Mouse (Mus musculus) liver, embryonic 13.5 days (tissue): ENCODE results near the gene Adprhl2. TPM values are rescaled to one million over a fixed set of nuclear protein-coding genes. Genes with fewer than 3 reads are reported as not detected.

Experiments used
- polyA plus RNA-seq: library from polyadenylated mRNA; unstranded; fragments of >200 nt; fragmentation: Nextera tagmentation; extraction: Ambion mirVana; gene quantifications from 2 replicates; pipeline ENCODE4 v1.2.1, GENCODE M21; 2015

Adprhl2 gene
- polyA plus RNA-seq, 1 experiment from 2014 or later = 30.9 TPM

Other genes with a start within 250 kb of the Adprhl2 start
- gene Lsm10, start 225.1 kb downstream of the Adprhl2 start, polyA plus RNA-seq = 31.1 and 31.3 TPM in 2 replicates
- gene Stk40, start 217.7 kb downstream of the Adprhl2 start, polyA plus RNA-seq = 13.9 and 15.9 TPM in 2 replicates
- gene Eva1b, start 174.0 kb downstream of the Adprhl2 start, polyA plus RNA-seq = 11.8 and 13.3 TPM in 2 replicates
- 0.82 and 1.3 TPM in 2 replicates for gene Sh3d21, start 158.2 kb downstream of the Adprhl2 start, polyA plus RNA-seq
- gene Thrap3, start 118.9 kb downstream of the Adprhl2 start, polyA plus RNA-seq = 98.1 and 121 TPM in 2 replicates
- 6.6 and 7.3 TPM in 2 replicates for gene Map7d1, start 65.4 kb downstream of the Adprhl2 start, polyA plus RNA-seq
- gene Trappc3, start 59.4 kb downstream of the Adprhl2 start, polyA plus RNA-seq = 40.5 and 41.5 TPM in 2 replicates
- gene Col8a2, start 34.9 kb downstream of the Adprhl2 start, polyA plus RNA-seq = 0.99 and 1.2 TPM in 2 replicates
- gene Tekt2, start 4.0 kb upstream of the Adprhl2 start, polyA plus RNA-seq = 0.51 and 0.53 TPM in 2 replicates
- gene Ago3, start 107.9 kb upstream of the Adprhl2 start, polyA plus RNA-seq = 5.0 and 5.1 TPM in 2 replicates
- 1.4 TPM in 2 replicates for gene Ago1, start 146.9 kb upstream of the Adprhl2 start, polyA plus RNA-seq
- 0.14 and 0.17 TPM in 2 replicates for gene Ago4, start 211.8 kb upstream of the Adprhl2 start, polyA plus RNA-seq
- gene Clspn, start 235.2 kb upstream of the Adprhl2 start, polyA plus RNA-seq = 48.1 and 52.9 TPM in 2 replicates